Mouse (Mus musculus) gastrocnemius, postnatal 25 days (tissue): ENCODE measurements around the gene Ppp4r3a. TPM values are rescaled to one million over a fixed set of nuclear protein-coding genes. Genes with fewer than 3 reads are reported as not detected.

ENCODE experiments used
- DNase-seq: peaks from one replicate; pipeline ENCODE4 v3.0.0; 2022
- microRNA-seq, 2 experiments: library from miRNA; unstranded; fragments of <30 nt; microRNA quantifications; one replicate each; pipeline ENCODE4 v1.2.0; 2021; ENCODE audit warnings: borderline replicate concordance in 2 of 2
- total RNA-seq, 2 experiments: library from RNA; stranded (reverse); gene quantifications; 1 replicate in 1 of 2; 2 replicates in 1 of 2; pipeline ENCODE4 v1.2.3; 2021

The Ppp4r3a gene
- total RNA-seq, 2 experiments from 2014 or later, result 14.2 to 14.4 TPM

- no peak for DNase-seq
These were observed 90.4 kb downstream of the Ppp4r3a start for GRCm38 (mm10) chr12:100993146-100993545.

- DNase-seq, result no peak
These were observed 91.0 kb downstream of the Ppp4r3a start for GRCm38 (mm10) chr12:100992505-100992904.

- DNase-seq, result no peak
These were observed 92.4 kb downstream of the Ppp4r3a start for GRCm38 (mm10) chr12:100991119-100991518.

- no peak for DNase-seq
These were observed 93.2 kb downstream of the Ppp4r3a start for GRCm38 (mm10) chr12:100990291-100990690.

- DNase-seq, result no peak
These were observed 93.7 kb downstream of the Ppp4r3a start for GRCm38 (mm10) chr12:100989780-100990288.

Small RNA genes lying within 50 kb of the gene (microRNA-seq; reads per million reads assigned to microRNA genes)
- gene Mir1190, result 0 reads per million in 2 experiments

Other genes with a start within 250 kb of the Ppp4r3a start
- gene Gpr68, start 175.5 kb downstream of the Ppp4r3a start, total RNA-seq, result under 1 TPM in 1 of 2 experiments, not detected in 1; 0.21 TPM
- gene Ccdc88c, start 54.6 kb downstream of the Ppp4r3a start, total RNA-seq, result 10 to 100 TPM; 25.1 to 32.3 TPM